Mouse (Mus musculus): ENCODE data around the gene Disp3. TPM values are rescaled to one million over a fixed set of nuclear protein-coding genes. Genes with fewer than 3 reads are reported as not detected.

Gene Disp3
- 0.09 and 0.17 TPM in 2 replicates for polyA plus RNA-seq (2012; rRNA removed)

DNA sequence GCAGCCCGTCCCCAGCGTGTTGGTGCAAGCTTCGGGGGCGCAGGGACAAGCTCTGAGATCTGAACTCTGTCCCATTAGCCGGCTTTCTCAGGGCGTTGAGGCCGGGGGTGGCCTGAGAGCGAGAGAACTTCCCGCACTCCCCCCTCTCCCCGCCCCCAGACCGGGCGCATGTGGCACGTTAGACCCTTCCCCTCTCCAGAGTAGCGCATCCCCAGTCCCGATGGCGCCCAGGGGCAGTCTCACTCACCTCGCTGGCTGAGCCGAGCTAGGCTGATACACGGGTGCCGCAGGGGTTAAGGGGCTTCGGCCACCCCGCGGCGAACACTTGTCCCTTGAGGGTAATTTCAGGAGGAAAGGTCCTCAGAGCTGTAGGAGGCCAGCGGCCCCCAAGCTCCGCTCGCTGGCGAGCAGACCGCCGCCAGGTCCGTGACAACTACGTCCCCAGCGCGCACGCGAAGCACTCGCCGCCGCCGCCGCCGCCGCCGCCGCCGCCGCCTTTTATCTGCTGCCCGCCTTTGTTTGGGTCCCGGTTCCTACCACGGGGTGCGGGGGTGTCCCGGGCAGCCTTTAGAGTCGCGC lies at the start of gene Disp3:
Gene Disp3 (minus strand): TSS at position 490 of the 579 bp plus-strand sequence.

Other genes starting within 250 kb of the Disp3 start
- 13.8 and 14.0 TPM in 2 replicates for gene Clcn6, start 249.1 kb downstream of the Disp3 start, polyA plus RNA-seq (2012; rRNA removed)
- 48.6 and 54.9 TPM in 2 replicates for gene Mthfr, start 248.9 kb downstream of the Disp3 start, polyA plus RNA-seq (2012; rRNA removed)
- gene Agtrap, start 199.9 kb downstream of the Disp3 start, polyA plus RNA-seq (2012; rRNA removed) = 54.8 and 69.8 TPM in 2 replicates
- gene Mad2l2, start 157.6 kb downstream of the Disp3 start, polyA plus RNA-seq (2012; rRNA removed) = 37.3 and 40.0 TPM in 2 replicates
- gene Draxin, start 157.3 kb downstream of the Disp3 start, polyA plus RNA-seq (2012; rRNA removed) = 0.47 and 0.78 TPM in 2 replicates
- gene Fbxo6, start 135.8 kb downstream of the Disp3 start, polyA plus RNA-seq (2012; rRNA removed) = 52.9 and 61.3 TPM in 2 replicates
- 19.0 and 25.0 TPM in 2 replicates for gene Fbxo44, start 127.5 kb downstream of the Disp3 start, polyA plus RNA-seq (2012; rRNA removed)
- gene Fbxo2, start 127.3 kb downstream of the Disp3 start, polyA plus RNA-seq (2012; rRNA removed) = 2.0 and 2.7 TPM in 2 replicates
- gene Ubiad1, start 156.8 kb upstream of the Disp3 start, polyA plus RNA-seq (2012; rRNA removed) = 29.7 and 34.3 TPM in 2 replicates
- gene Mtor, start 160.6 kb upstream of the Disp3 start, polyA plus RNA-seq (2012; rRNA removed) = 26.5 and 30.3 TPM in 2 replicates
- gene Angptl7, start 212.5 kb upstream of the Disp3 start, polyA plus RNA-seq (2012; rRNA removed) = 3.7 and 3.8 TPM in 2 replicates

Measured in ovary, adult 2 months (tissue).